Mouse (Mus musculus) adrenal gland, adult (tissue): Measurements from ENCODE around the gene Prl7c1.
A peak's percentile ranks its signal among the peaks of the same experiment; 100 is the strongest.
"Not testable (repeated sequence)": the region's sequence is repeated elsewhere in the genome, so short reads cannot be mapped to it uniquely, and the experiment has no call there.

Source experiments
- DNase-seq, 2 experiments: peaks; one replicate each; pipeline ENCODE4 v3.0.0; 2022 to 2023; ENCODE audit warnings: low spot score in 1 of 2; ENCODE audit not compliant: inconsistent age in 2 of 2

Prl7c1 gene

DNA sequence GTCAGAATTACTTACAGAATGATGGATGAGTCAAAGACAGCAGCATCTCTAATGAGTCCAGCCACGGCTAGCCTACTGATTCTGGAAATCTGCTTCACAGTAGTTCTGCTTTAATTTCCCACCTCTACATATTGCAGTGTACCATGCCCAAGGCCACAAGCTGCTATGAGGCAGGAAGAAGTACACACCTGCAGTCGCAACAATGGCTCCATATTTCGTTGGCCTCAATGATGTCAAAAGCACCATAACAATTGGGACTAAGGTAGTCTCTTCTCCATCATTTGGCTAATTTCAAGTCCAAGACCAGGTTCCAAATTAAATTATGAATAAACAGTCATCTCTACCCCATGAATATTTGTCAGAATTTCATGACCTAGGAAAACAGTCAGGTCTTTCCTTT, at the start of gene Prl7c1:
Gene Prl7c1, minus strand, starts transcription at position 101 of the 400 bp plus-strand sequence.
- not testable (repeated sequence) for DNase-seq

DNA sequence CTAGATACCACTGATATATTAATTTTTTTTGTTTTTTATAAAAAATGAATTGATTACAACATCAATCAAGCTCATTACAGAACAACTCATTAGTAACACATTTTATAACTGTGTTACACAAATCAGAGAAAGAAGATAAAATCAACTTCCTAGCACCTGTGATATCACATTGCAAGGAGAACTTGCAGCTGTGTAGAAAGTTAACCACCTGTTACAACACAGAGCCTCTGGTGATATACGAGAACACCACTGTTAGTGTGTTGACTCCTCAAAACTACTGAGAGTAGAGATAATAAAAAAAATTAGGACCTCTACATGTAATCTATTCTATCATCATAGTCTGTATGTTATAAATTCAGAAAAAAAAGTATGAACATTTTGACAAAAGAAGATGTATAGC, 22.2 kb upstream of the Prl7c1 start:
- DNase-seq, result no peak

DNA sequence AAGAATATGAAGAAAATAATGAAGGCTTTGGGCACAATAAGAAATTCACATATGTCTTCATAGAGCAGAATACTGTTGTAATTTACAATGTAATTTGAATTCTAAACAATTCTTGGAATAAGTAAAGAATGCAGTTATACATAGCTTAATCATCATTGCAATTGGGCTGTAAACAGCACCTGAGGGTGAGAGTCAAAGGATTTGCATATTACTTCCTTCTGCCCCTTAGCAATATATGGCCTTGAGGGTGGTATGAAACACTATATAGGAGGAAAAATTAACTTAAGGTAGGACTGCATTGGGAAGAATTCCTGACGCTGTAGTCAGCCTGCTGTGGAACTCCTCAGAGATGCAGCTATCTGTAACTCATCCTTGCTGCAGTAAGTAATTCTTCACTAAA, 20.8 kb upstream of the Prl7c1 start, which contains the start of gene Prl2a1:
Gene Prl2a1, plus strand, starts transcription at position 301 of the 400 bp plus-strand sequence.
- no peak for DNase-seq

DNA sequence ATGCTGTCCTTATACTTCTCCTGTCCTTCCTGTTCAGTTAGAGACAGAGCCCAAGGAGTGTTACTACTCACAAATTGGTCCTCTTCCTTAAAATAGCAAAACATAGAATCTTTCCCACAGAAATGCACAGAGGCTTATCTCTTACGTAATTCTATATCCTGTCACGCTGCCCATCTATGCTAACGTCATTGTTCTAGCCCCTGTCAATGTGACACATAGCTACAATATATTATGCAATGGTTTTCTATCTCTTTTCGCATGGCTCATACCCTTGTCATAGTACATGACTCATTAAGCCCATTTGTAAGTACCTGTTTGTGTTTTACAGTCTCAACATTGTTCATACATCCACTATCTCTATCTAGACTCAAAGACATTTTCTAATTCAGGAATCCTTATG, 18.7 kb upstream of the Prl7c1 start:
- no peak for DNase-seq

DNA sequence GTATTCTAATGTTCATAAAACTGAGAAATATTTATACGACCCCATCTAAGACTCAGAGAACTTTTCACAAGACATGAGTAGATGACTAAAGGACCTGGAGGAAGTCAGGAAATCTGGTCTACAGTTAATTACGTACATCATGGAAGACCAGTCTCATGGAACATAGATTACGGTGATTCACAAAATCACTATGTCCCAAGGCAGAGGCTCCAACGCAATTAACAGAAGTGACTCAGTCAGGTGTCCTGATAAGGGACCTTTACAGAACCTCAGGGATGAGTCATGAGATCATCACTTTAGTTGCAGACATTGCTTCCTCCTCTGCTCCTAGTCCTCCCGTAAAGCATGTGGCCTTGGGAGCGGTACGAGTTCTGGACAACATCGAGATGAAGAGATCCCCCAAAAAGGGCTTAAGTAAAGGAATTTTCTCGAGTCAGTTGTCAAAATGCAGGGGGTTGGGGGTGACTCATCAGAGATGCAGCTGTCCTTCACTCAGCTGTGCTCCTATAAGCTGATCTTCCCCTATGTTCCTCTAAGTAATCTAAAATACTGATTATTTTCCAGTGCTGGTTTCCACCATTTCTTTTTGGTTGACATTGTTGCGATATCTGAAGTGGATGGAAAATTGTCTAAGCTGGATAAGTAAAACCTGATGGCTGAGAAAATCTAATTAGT, 46.0 kb downstream of the Prl7c1 start:
- DNase-seq, result peak in 1 of 2 experiments; percentile 31

DNA sequence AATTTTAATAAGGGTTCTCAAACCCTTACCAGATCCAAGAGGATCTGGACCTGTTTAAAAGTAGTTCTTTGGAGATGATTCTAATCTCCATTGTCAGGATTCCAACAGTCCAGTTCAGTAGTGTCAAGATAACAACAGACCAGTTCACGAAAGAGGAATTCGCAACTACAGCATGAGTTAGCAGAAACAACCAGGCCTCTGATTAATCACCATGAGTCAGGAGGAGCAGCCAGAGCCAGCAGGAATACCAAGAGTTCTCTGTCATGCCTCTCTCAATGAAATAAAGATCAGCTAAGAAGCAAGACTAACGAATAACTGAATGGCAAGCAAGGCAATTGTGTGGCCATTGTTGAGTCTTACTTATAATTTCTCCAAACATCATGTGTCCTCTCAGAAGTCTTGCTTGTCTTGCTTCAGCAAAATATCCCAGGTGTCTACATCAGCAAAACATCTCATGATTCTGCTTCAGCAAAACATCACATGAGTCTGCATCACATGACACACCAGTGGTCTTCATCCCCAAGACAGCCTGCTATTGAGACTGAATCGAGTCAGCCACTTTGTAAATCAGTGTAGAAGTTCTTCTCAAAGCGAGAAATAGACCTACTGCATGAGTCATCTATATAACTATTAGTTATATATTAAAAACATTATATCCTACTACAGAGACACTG, 50.2 kb downstream of the Prl7c1 start:
- DNase-seq, result peak in 1 of 2 experiments; percentile 29

DNA sequence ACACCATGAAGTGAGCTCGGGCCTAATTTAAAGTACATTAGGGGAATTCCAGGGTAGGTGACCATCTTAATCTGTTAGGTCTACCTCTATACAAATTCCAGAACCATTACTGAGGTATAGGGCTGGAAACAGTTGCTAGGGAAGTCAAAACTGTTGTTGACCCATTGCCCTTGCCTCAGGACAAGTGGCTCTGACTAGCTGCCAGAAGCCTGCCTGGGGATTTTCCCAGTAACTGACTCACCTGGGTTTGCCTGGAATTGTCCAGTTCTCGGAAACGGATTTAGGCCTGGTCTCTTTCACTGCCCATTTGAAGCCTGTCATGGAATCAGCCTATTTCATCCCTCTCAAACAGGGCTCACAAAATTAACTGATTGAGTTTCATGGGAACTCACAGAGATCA, 55.5 kb downstream of the Prl7c1 start:
- not testable (repeated sequence) for DNase-seq
